Mouse (Mus musculus) thymus, postnatal 25 days (tissue): ENCODE measurements around the gene Hspe1.
A peak's percentile ranks its signal among the peaks of the same experiment; 100 is the strongest.
"Not testable (repeated sequence)": the region's sequence is repeated elsewhere in the genome, so short reads cannot be mapped to it uniquely, and the experiment has no call there.

Experiments
- DNase-seq: peaks from one replicate; pipeline ENCODE4 v3.0.0; 2022

Gene Hspe1

DNA sequence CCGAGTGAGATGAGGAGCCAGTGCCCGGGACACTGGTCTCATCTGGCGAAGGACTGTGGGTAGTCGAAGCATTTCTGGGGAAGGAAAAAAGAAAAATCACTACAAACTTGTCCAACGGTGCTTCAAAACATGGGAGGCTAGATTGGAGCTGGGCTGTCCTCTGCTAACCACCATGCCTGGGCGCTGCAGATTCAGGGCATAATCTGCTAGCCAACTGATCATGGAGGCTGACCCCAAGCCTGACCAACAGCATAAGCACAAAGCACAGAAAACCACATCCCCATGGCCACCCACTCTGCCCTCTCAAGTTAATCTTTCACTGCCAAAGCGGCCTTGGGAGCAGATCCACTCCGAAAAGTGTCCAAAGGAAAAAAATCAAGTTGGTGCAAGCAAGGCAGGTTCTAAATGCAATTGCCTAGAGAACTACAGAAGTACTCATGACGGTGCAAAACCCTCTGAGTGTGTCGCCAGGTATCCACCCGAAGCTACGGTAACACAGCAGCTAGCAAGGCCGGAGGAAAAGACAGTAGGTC lies 998 bp upstream of the Hspe1 start:
- no peak for DNase-seq

DNA sequence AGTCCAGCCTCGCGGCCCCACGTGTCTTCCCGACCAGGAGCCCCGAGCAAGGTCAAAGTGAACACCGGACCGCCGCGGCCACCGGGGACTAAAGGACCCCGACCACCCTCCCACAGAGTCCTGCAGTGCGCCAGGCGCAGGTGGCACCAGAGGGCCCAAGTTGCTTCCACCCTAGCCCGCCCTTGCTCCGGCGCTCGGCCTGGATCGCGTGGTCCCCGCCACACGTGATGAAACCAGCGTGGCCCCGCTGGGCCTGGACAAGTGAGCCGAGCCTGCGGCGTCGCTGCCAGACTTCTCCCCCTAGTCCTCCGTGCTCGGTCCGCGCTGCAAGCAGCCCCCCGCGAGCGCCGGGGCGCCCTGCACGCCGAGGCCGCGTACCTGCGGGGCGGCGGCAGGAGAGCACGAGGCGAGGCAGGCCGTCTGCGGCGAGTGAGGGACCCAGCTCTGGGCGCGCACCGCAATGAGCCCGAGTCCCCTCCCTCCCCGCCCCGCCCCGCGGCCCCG lies 479 bp upstream of the Hspe1 start:
- DNase-seq: no peak

DNA sequence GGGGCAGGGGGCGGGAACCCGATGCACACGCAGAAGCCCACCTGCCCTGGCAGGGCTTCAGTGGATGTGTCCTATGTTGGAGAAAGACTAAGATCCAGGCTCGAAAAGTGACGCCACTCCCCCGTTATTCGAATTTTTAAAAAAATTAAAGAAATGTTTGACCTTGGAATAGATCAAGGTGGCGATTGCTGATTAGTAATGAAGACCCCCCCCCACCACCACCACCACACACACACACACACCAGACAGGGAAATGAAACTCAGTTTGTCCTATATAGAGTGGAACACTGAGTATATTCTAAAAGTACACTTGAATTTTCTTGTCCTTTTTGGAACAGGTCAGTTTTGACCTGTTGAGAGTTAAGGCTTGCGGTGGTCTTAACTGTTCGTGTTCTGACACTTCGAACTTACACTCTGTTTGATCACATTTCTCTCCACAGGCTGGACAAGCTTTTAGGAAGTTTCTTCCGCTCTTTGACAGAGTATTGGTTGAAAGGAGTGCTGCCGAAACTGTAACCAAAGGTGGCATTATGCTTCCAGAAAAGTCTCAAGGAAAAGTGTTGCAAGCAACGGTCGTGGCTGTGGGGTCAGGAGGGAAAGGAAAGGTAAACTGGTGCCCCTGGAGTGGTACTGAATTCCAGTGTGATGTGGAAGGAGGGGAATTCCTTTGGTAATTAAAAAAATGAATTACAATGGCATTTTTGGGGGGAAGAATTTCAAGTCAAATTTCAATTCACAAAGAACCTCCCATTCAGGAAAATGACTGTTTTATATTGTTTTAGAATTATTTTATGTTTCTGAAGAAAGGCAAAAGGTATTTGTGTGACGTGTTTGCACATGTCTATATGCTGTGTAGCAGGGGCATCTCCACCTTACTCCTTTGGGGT lies 922 bp downstream of the Hspe1 start:
- no peak for DNase-seq

DNA sequence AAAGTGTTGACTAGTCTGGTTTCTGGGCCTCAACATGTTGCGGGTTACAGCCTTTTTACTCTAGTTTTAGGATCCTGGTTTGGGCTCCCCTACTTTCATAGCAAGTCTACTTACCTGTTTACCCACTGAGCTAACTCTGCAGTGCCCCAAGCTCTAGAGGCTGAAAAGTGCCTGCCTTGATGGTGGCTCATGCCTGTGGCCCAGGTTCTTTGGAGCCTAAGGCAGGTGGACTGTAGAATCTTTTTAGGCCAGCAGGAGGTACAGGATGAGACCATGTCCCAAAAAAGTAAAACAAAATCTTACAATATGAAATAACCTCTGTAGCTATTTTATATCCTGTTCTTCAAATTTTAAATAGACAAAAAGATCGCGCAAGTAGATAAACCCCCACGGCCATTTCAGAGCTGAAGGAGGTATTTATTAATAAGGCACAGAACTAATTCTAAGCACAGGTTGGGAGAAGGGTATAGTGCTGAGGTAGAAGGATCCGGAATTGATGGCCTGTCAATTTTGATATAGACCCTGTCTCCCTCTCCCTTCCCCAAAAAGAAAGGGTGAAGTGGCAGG lies 1.6 kb downstream of the Hspe1 start:
- no peak for DNase-seq

DNA sequence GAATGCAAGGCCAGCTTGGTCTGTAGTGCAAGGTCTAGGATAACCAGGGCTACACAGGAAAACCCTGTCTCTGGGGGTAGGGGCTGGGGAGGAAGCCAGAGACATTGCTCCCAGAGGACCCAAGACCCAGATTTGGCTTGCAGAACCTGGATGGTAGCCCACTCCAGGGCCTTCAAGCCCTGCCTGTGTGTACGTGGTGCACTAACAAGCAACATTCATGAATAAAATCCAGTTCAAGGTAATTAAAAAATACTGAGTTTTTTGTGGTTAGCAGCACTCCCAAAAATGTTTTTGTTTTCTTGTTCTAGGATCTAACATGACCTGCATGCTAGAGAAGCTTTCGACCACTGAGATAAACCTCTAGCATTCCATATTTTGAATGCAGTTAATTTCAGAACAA lies 4.1 kb downstream of the Hspe1 start:
- no peak for DNase-seq

DNA sequence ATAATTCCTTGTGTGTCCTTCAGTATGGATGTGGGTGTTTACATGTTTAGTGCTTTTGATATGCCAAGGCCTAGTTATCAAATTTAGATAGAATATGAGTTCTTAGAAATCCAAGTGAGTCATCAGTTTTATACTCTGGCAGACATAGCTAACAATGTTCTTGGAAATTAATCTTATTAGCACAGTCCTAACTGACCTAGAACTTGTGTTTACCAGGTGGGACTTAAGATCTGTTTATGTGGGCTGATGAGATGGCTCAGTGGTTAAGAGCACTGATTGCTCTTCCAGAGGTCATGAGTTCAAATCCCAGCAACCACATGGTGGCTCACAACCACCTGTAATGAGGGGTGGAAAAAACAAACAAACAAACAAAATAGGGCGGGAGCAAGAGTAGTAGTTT lies 4.5 kb downstream of the Hspe1 start:
- no peak for DNase-seq

DNA sequence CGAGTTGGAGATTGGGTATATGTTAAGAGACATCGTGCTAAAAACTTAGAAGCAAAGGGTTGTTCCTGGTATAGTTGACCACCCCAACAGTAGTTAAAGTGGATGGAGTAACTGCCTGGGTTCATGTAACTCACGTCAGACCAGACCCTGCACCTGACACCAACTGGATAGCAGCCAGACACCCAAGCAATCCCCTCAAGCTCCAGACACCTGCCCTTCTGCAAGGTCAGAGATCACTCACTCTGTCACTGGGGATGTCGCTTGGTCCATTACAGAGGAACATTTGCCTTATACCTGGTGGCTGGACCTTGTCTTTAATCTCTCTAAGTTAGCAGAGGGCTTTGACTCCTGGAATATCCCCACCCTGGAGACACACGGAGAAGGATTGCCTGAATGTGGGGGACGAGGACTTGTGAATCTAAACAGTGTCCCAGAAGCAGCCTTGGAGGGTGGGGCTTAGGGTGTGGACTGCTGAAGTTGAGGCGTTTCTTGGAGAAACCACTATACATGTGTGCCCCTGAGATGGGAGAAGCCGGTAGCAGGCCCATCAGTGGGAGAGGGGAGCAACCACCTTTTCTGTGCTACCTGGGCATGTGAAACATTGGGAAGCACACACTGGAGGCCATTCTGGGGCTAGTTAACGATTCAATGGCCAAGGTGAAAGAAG lies 19.1 kb downstream of the Hspe1 start:
- no peak for DNase-seq

DNA sequence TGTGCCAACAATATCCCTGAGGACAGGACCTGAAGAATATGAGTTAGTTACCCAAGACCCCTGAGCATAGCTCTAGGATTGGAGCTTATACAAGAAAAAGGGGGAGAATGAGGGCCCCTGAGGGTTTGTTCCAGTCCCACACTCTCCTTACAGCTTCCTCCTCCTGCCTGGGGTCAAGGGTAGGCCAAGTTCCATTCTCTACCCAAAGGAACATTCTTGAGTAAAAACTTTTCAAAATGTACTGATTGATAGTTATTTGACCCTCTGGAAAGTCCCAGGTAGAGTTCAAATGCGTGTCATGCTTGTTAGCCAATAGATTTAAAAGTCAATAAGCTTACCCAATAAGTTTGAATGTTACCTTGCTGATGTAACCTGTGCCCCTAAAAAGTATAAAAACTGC lies 19.7 kb downstream of the Hspe1 start:
- no peak for DNase-seq

DNA sequence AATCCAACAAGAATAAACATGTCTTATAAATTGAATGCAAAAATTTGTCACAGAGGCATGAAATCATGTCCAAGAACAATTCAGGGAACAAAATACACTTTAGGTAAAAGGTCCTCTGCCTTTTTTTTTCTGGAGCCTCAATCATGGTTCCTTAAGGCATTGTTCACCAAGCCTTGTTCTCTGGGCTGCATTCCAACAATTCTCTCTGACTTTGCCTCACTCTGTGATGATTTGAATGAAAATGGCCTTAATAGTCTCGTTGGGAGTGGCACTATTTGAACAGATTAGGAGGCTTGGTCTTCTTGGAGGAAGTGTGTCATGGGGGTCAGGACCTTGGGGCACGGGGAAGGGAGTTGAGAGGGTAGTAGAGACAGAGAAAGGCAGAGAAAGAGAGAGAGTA lies 20.5 kb downstream of the Hspe1 start:
- DNase-seq: no peak

DNA sequence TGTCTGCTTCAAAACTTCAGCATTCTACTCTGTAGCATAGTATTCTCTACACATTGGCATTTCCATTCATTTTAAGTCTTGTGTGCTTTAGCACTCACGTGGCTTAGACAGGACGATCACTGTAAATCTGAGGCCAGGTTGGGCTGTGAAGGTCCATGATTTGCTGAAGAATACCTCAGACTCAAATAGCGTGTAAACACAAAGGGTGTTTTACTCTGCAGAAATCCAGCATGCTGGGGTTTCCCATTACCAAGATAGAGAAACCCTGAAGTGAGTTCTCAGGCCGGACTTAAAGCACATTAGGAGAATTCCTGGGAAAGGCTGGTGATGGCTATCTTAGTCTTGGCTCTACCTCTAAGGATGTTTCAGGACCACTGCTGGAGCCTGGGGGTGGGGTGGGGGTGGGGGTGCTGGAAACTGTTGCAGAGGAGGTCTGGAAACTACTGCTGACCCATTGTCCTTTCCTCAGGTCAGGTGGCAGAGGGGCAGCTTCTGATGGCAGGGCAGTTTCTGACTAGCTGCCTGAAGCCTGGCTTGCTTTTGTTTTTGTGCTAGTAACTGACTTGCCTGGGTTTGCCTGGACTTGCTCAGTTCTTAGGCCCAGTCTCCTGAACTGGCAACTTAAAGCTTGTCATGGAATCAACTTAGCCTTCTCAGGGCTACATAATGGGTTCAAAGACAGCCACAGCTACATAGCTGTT lies 21.3 kb downstream of the Hspe1 start:
- DNase-seq: no peak

DNA sequence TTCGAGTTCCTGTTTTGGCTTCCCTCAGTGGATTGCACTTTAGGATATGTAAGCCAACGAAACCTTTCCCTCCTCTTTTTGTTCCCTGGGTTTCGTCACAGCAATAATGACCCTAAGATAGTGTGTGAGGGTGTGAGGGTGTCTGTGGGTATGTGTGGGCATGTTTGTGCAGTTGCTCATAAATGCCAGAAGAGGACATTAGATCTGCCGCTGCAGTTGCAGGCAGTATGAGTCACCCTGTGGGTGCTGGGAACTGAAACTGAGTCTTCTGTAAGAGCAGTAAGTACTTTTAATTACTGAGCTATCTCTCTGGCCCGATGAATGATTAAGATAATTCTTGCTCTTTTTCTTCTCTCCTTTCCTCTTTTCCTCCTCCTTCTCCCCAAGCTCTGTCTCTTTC lies 35.1 kb downstream of the Hspe1 start:
- DNase-seq: no peak

DNA sequence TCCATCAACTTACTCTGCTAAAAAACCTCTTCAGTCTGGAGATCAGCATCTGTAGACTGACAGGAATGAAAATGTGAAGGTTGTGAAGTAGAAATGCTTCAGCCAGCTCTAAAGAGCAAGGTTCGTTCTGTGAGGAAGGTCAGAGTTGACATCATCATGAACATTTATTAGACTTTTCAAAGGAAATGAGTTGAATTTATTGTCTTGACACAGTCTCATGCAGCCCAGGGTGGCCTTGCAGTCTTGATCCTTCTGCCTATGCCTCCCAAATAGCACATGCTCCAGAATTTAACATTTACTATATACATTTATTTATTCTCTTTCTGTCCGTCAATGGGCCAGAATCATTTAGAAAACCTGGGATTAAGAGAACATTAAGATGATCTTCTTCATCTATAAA lies 35.6 kb downstream of the Hspe1 start:
- no peak for DNase-seq

DNA sequence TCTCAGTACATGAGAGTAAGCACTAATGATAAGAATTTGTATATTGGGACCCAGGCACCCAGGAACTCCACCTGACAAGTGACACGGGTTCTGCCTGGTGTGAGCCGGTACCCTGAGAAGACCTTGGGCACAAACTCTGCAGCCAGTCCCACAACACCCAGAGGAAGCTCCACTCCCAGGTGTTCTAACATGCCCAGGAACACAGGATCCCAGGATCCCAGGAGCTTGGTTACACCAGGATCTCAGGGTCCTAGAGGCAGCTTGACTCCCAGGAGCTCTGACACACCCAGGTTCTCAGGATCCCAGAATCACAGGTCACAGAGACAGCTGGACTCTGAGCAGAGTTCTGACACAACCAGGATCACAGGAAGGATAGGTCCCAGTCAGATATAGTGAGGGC lies 36.2 kb downstream of the Hspe1 start:
- DNase-seq: not testable (repeated sequence)

DNA sequence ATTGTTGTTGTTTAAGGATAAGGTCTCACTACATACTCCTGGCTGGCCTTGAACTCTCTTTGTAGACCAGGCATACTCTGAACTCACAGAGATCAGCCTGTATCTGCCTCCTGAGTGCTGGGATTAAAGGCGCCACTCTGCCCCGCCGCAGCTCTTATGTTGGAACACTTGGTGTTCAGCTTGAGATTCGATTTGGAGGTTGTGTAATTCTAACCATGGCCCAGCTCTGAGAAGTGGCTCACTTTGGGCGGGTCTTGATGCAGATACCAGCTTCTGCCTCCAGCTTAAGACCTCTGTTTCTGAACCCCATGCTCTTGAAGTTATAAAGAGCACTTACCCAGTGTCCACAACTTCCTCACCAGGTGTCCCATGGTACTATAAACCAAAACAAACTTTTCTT lies 41.8 kb downstream of the Hspe1 start:
- DNase-seq: no peak

DNA sequence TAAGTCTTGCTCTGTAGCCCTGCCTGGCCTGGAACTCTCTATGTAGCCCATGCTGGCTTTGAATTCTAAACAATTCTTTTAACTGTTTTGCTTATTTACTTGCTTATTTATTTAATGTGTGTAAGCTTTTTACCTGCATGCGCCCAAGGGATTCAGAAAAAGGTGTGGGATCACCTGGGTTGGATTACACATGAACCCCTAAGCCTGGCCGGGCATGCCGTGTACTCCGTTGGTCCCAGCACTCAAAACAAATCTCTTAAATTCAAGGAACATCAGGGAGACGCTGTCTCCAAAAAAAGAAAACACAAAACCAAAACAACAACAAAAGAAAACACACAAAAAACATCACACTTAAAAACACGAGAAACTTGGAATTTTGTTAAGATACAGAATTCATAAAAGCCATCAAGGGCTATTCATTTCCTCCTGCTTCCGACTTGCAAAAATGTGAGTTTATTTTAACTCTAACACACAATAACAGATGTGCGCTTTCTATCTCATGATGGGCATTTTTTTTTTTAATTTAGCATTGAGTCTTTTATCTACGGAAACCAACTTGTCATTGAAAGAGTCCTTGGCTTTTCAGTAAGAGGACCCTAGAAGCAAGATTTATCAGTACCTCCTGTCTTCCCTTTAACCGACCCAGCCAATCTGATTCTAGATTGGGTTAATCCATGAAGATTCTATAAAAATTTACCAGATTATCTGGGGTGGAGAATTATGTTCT lies 42.4 kb downstream of the Hspe1 start:
- DNase-seq: no peak

DNA sequence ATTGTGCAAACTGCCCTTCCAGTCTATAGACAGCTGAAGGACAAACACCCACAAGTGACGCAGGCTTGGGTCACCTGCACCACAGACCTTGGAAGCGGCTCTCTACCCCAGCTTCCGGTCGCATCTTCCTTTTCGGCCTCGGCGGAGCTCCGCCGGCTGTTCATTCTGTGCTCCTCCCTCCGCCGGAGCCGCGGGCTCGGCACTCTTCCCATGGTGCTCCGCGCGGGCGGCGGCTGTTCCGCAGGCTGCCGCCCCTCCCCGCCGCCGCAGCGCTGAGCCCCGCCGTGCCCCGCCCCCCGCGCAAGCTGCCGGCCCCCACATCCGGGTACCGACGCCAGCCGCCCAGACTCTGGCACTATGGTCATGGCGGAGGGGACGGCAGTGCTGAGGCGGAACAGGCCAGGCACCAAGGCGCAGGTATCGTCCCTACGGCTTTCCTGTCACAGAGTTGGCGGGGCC lies 43.0 kb downstream of the Hspe1 start, which contains the start of gene Mob4:
Gene Mob4 (plus strand): TSS at position 289 of the 459 bp plus-strand sequence.
- peak; percentile 93 for DNase-seq

DNA sequence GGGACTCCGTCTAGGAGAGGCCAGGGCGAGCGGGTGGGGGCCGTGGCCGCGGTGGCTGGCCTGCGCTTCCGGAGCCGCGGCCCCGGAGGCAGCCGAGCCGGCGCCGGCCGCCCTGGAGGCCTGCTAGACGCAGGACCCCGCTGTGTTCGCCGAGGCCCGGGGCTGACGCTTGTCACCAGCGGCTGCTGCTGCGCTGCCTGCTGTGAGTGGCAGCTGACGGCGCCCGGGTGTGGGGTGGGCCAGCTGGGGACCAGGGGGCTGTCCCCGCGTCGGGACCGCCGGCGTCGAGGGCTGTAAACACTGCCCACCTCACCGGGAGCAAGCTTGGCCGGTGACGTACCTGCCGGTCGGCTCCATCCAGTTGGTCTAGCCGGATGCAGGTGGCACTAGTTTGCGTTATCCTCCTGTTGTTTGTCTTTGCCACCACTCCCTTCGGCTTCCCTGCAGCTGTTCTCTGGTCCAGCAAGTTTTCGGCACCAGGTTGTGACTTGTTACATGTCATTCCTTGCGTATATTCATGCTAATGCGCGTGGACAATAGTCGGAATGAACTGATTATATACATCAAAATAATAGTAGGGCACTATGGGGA lies 43.6 kb downstream of the Hspe1 start:
- no peak for DNase-seq

DNA sequence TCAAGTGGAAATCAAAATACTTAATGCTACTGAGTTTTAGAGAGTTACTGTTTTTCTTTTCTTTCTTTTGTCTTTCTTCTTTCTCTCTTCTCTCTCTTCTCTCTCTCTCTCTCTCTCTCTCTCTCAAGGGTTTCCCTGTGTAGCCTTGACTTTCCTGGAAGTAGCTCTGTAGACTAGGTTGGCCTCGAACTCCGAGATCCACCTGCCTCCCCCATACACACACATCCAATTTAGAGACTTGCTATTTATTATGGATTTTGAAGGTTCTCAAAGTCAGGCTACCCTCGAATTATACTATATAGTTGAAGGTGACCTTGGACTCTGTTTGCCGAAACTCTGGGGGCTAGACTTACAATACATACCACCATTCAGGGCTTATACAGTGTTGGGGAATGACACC lies 44.4 kb downstream of the Hspe1 start:
- no peak for DNase-seq

DNA sequence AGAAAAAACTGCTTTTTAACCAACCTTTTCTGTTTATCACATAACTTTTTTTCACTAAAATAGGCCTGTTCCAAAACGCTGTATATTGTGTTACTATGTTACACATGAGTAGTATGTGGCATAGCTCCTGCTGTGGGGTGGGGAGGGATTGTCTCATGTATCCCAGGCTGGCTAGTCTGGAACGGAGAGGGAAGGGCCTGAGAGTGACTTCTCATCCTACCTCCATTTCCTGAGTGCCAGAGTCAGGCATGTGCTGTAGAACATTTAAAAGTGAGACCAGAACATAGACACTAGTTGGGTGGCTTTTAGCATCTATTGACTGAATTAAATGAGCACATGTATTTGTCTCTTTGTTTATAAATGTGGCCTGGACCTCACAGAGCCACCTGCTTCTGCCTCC lies 45.2 kb downstream of the Hspe1 start:
- no peak for DNase-seq

DNA sequence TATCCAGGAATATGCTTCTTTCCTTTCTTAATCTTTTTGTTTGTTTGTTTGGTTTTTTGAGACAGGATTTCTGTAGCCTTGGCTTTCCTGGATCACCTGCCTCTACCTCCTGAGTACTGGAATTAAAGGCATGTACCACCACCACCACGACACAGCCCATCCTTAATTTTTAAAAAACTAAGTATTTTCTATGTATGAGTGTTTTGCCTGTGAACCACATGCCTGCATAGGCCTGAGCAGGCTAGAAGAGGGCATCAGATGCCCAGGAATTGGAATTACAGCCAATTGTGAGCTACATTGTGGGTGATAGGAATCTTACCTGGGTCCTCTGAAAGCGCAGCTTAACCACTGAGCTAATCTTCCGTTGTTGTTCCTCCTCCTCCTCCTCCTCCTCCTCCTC lies 46.4 kb downstream of the Hspe1 start:
- no peak for DNase-seq

DNA sequence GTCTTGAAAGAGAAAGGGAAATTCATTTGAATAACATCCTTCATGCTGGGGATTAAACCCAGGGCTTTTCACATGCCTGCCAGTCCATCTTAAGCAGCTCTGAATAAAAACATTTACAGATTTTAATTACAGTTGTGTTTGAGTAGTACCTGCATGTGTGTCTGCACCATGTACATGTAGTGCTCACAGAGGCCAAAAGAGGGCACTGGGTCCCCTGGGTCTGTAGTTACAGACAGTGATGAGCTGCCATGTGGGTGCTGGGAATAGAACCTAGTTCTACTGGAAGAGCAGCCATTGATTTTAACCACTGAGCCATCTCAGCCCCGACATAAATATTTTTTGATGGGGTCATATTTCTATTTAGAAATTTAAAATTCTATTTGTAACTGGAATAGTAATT lies 47.9 kb downstream of the Hspe1 start:
- DNase-seq: no peak
